Mouse (Mus musculus) spleen, adult 2 months (tissue): ENCODE data around the gene Nbeal1.

Experiments used
- CTCF ChIP-seq: fragments of 200-500 bp; IDR thresholded peaks from 2 replicates; pipeline ENCODE4 v1.5.1; 2011; ENCODE audit warnings: mild to moderate bottlenecking, inconsistent platforms; ENCODE audit not compliant: insufficient read depth, insufficient read length, insufficient replicate concordance; ENCODE audit errors: extremely low read depth
- POLR2A ChIP-seq: fragments of 200-500 bp; IDR thresholded peaks from 2 replicates; pipeline ENCODE4 v1.6.1; 2011; ENCODE audit warnings: low read depth, low read length, inconsistent platforms

DNA sequence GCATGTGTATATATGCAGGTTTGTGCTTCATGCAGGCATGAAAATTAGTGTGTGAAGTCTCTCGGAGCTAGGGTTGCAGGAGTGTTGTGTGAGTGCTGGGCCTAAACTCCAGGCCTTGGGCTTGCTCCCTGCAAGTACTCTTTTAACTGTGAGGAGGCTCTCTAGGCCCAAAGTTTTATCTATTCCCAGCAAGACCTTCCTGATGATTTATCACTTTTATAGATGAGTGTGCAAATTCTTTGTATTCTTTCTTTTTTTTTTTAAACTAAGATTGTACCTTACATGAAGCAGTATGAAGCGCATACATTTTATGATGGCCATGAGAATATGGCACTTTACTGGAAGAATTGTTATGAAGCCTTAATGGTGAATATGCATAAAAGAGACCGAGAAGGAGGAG is 87.7 kb downstream of the Nbeal1 start:
- TF ChIP-seq CTCF (no peak), POLR2A (no peak)
